Mouse (Mus musculus): ENCODE data around the gene Gk5. TPM values are rescaled to one million over a fixed set of nuclear protein-coding genes. Genes with fewer than 3 reads are reported as not detected.
A peak's percentile ranks its signal among the peaks of the same experiment; 100 is the strongest.

The Gk5 gene
- total and polyA plus RNA-seq, 3 experiments = 2.0 to 2.4 (median 2.2) TPM

DNA sequence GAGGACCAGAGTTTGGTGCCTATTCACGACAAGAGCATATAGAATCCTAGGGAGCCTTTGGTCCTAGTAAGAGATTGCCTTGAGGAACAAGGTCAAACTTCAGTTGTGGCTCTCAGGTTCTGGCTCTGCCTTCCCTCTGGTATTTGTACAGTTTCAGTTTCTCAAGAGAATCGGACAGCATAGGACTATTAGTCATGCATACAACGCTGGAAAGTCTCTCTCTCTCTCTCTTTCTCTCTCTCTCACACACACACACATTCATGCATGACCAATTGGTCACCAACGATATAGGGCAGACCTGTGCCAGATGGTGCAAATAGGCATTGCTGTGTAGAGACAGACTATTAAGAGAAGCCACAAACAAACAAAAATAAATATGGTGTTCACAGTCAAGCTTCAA lies 946 bp upstream of the Gk5 start:
- H3K4me1 ChIP-seq (ENCODE audit: control insufficient read depth in 1 of 2, insufficient read depth in 2 of 2) = peaks cover 0 to 10% of the 10 kb centered on the region in 2 experiments; a peak in 2 of 4 replicates
- H3K4me3 ChIP-seq (replicated peaks in 1 of 3; ENCODE audit: low read depth in 2 of 3, low read length in 2 of 3, poor library complexity in 1 of 3) = peak overlapping the region; percentile 69 to 73 (median 69)
- peak overlapping the region; percentile 97 for H3K4me2 ChIP-seq (ENCODE audit: insufficient read depth, low read depth, poor library complexity, severe bottlenecking)
- H3K27ac ChIP-seq (ENCODE audit: insufficient read depth, low read depth) = peak overlapping the region; percentile 8; the same call in 1 of the 2 replicates
- DNase-seq (ENCODE audit: extremely low read depth) = peak; percentile 47
- no peaks in the 10 kb centered on the region for H3K9me3 ChIP-seq (replicated peaks; ENCODE audit: low read length)
- H3K27me3 ChIP-seq (replicated peaks) = peaks cover 3% of the 10 kb centered on the region
- in situ Hi-C loops (cut with MboI; ENCODE audit: low pct_ligation_motif_present, low pct_unique_long_range_greater_than_20kb, low sequenced_read_pairs) (no loop called here), dilution Hi-C loops (cut with MboI; ENCODE audit: extremely low pct_ligation_motif_present, extremely low pct_unique_long_range_greater_than_20kb, low sequenced_read_pairs) (no loop called here)
- H3K9ac ChIP-seq (ENCODE audit: insufficient read depth, low read depth) = peak overlapping the region; percentile 85
- no peak for TF ChIP-seq KAT2A (IDR thresholded peaks at IDR 0.05; ENCODE audit: insufficient replicate concordance, low read length)
- no peak for TF ChIP-seq ZNF384 (IDR thresholded peaks at IDR 0.05; ENCODE audit: low read depth, low read length)
- TF ChIP-seq POLR2AphosphoS2 (IDR thresholded peaks at IDR 0.05; ENCODE audit: low read depth, low read length) = 0 out of 2 replicates have a peak, but pooled peaks have one; percentile 23
- 0 out of 2 replicates have a peak, but pooled peaks have one; percentile 14 for TF ChIP-seq TCF12 (IDR thresholded peaks at IDR 0.05; ENCODE audit: low read depth, low read length)
- TF ChIP-seq E2F4 (IDR thresholded peaks at IDR 0.05; ENCODE audit: insufficient replicate concordance, low read depth, low read length) = no peak
- TF ChIP-seq GABPA (IDR thresholded peaks at IDR 0.05; ENCODE audit: insufficient replicate concordance, low read depth, low read length) = no peak
- TF ChIP-seq JUND (conservative IDR thresholded peaks at IDR 0.05; ENCODE audit: low read depth, low read length) = no peak
- peak; percentile 35; the same call in 1 of the 2 replicates for TF ChIP-seq BHLHE40 (IDR thresholded peaks at IDR 0.05; ENCODE audit: low read depth, low read length)
- TF ChIP-seq USF2 (conservative IDR thresholded peaks at IDR 0.05; ENCODE audit: low read depth, low read length) = no peak
- TF ChIP-seq CHD2 (IDR thresholded peaks at IDR 0.05; ENCODE audit: low read length) = no peak
- TF ChIP-seq PAX5 (IDR thresholded peaks at IDR 0.05; ENCODE audit: low read length) = no peak
- TF ChIP-seq IRF4 (IDR thresholded peaks at IDR 0.05; ENCODE audit: low read depth, low read length) = no peak
- no peak for TF ChIP-seq MYC (IDR thresholded peaks at IDR 0.05; ENCODE audit: low read depth, low read length)
- no peak for TF ChIP-seq MAZ (IDR thresholded peaks at IDR 0.05; ENCODE audit: low read depth, low read length)
- no peak for TF ChIP-seq ETS1 (conservative IDR thresholded peaks at IDR 0.05; ENCODE audit: low read depth, low read length)
- no peak for TF ChIP-seq RCOR1 (conservative IDR thresholded peaks at IDR 0.05; ENCODE audit: low read depth, low read length)
- TF ChIP-seq UBTF (IDR thresholded peaks at IDR 0.05; ENCODE audit: low read depth, low read length) = no peak
- no peak for TF ChIP-seq SMC3 (IDR thresholded peaks at IDR 0.05; ENCODE audit: low read depth, low read length)
- TF ChIP-seq POLR2A (IDR thresholded peaks at IDR 0.05; ENCODE audit: low read depth, low read length) = no peak
- TF ChIP-seq SIN3A (IDR thresholded peaks at IDR 0.05; ENCODE audit: low read length) = 0 out of 2 replicates have a peak, but pooled peaks have one; percentile 6
- TF ChIP-seq MAFK (IDR thresholded peaks at IDR 0.05; ENCODE audit: insufficient replicate concordance, low read length) = no peak
- no peaks in the 10 kb centered on the region for H3K79me2 ChIP-seq (replicated peaks; ENCODE audit: control insufficient read depth, extremely low read depth, insufficient read depth, poor library complexity, severe bottlenecking)
- H3K36me3 ChIP-seq (replicated peaks in 1 of 2; ENCODE audit: control insufficient read depth in 1 of 2, insufficient read depth in 1 of 2, low read length in 1 of 2) = peaks cover 0 to 3% of the 10 kb centered on the region in 2 experiments

DNA sequence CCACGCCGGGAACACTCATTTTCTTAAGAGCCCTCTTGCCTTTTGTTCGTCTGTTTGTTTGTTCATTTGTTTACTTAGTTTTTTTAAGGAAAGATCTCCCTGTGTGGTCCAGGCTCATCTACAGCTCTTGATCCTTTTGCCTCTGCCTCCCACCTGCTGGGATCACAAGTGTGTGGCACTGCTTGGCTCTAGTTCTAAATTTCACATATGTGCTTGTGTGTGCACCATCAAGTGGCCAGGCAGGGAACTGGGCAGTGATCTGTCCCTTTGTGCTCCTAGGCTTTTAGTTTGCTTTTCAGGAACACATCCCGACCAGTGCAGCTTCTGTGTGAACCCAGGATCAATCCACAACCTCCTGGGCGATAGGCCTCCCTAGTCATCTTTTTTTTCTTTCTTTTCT lies 8.8 kb downstream of the Gk5 start:
- Histone ChIP-seq H3K36me3 (replicated peaks in 1 of 2; ENCODE audit: control insufficient read depth in 1 of 2, insufficient read depth in 1 of 2, low read length in 1 of 2) (no peaks in the 10 kb centered on the region), H3K27ac (ENCODE audit: insufficient read depth, low read depth) (no peak overlapping the region), H3K27me3 (replicated peaks) (no peaks in the 10 kb centered on the region), H3K9me3 (replicated peaks; ENCODE audit: low read length) (no peaks in the 10 kb centered on the region), H3K4me2 (ENCODE audit: insufficient read depth, low read depth, poor library complexity, severe bottlenecking) (no peak overlapping the region), H3K4me3 (replicated peaks in 1 of 3; ENCODE audit: low read depth in 2 of 3, low read length in 2 of 3, poor library complexity in 1 of 3) (no peak overlapping the region), H3K4me1 (ENCODE audit: control insufficient read depth in 1 of 2, insufficient read depth in 2 of 2) (no peaks in the 10 kb centered on the region), H3K9ac (ENCODE audit: insufficient read depth, low read depth) (no peak overlapping the region), H3K79me2 (replicated peaks; ENCODE audit: control insufficient read depth, extremely low read depth, insufficient read depth, poor library complexity, severe bottlenecking) (no peaks in the 10 kb centered on the region)
- no peak for TF ChIP-seq ETS1 (conservative IDR thresholded peaks at IDR 0.05; ENCODE audit: low read depth, low read length)
- TF ChIP-seq NELFE (IDR thresholded peaks at IDR 0.05; ENCODE audit: low read depth, low read length) = no peak
- no peak for TF ChIP-seq EP300 (IDR thresholded peaks at IDR 0.05; ENCODE audit: low read length)
- TF ChIP-seq CTCF (conservative IDR thresholded peaks at IDR 0.05 in 1 of 2, IDR thresholded peaks at IDR 0.05 in 1 of 2; ENCODE audit: low read depth in 2 of 2, low read length in 2 of 2) = peak in 1 of 2 experiments; percentile 50; a peak in 2 of 4 replicates
- TF ChIP-seq UBTF (IDR thresholded peaks at IDR 0.05; ENCODE audit: low read depth, low read length) = no peak
- no peak for TF ChIP-seq ZMIZ1 (IDR thresholded peaks at IDR 0.05; ENCODE audit: low read depth, low read length)
- TF ChIP-seq ZC3H11A (IDR thresholded peaks at IDR 0.05; ENCODE audit: low read depth, low read length) = no peak
- TF ChIP-seq PAX5 (IDR thresholded peaks at IDR 0.05; ENCODE audit: low read length) = no peak
- peak; percentile 25 for TF ChIP-seq RAD21 (IDR thresholded peaks at IDR 0.05; ENCODE audit: low read depth, low read length)
- TF ChIP-seq SMC3 (IDR thresholded peaks at IDR 0.05; ENCODE audit: low read depth, low read length) = peak; percentile 21
- no peak for TF ChIP-seq SIN3A (IDR thresholded peaks at IDR 0.05; ENCODE audit: low read length)
- TF ChIP-seq MXI1 (IDR thresholded peaks at IDR 0.05; ENCODE audit: low read depth, low read length) = no peak
- TF ChIP-seq CHD2 (IDR thresholded peaks at IDR 0.05; ENCODE audit: low read length) = no peak
- in situ Hi-C loops (cut with MboI; ENCODE audit: low pct_ligation_motif_present, low pct_unique_long_range_greater_than_20kb, low sequenced_read_pairs) = no loop called here
- no peak for DNase-seq (ENCODE audit: extremely low read depth)
- dilution Hi-C loops (cut with MboI; ENCODE audit: extremely low pct_ligation_motif_present, extremely low pct_unique_long_range_greater_than_20kb, low sequenced_read_pairs) = no loop called here

Data from CH12.LX (cell line).